Mouse (Mus musculus) forebrain, embryonic 11.5 days (tissue): ENCODE measurements at regions not wholly inside any gene's neighbourhood (a gene's known extent, or its start where the extent isn't known, plus 50 kb on each side); places are given as distances from the start of the nearest gene placed in this dataset.

Experiments
- ATAC-seq: fragments of 200-750 bp; cut with Nextera tagmentation; replicated peaks from 2 replicates; pipeline ENCODE4 v1.8.0; 2017; ENCODE audit warnings: moderate TSS enrichment; ENCODE audit not compliant: low FRiP score
- DNase-seq: peaks from one replicate; pipeline ENCODE4 v3.0.0-alpha.2; 2017; ENCODE audit warnings: low spot score
- H3K27ac ChIP-seq: fragments of 300-500 bp; sonication (generic); 2 replicates; pipeline ENCODE4 v1.5.1; 2014; ENCODE audit warnings: low read depth, low read length
- H3K27me3 ChIP-seq: fragments of 300-500 bp; sonication (generic); 2 replicates; pipeline ENCODE4 v1.6.1; 2014; ENCODE audit warnings: mild to moderate bottlenecking, low read length, mixed read lengths; ENCODE audit not compliant: control insufficient read depth, insufficient read depth
- H3K36me3 ChIP-seq: fragments of 300-500 bp; sonication (generic); 2 replicates; pipeline ENCODE4 v1.6.1; 2014; ENCODE audit warnings: mild to moderate bottlenecking, low read length, moderate library complexity, mixed read lengths; ENCODE audit not compliant: control insufficient read depth, insufficient read depth
- H3K4me1 ChIP-seq: fragments of 300-500 bp; sonication (generic); replicated peaks from 2 replicates; pipeline ENCODE4 v1.6.1; 2014; ENCODE audit warnings: low read length, mixed read lengths; ENCODE audit not compliant: control insufficient read depth, insufficient read depth
- H3K4me2 ChIP-seq: fragments of 300-500 bp; sonication (generic); 2 replicates; pipeline ENCODE4 v1.6.1; 2014; ENCODE audit warnings: low read depth, mild to moderate bottlenecking, low read length, moderate library complexity, mixed read lengths; ENCODE audit not compliant: severe bottlenecking
- H3K4me3 ChIP-seq: fragments of 300-500 bp; sonication (generic); 2 replicates; pipeline ENCODE4 v1.5.1; 2014; ENCODE audit warnings: low read depth, low read length
- H3K9ac ChIP-seq: fragments of 300-500 bp; sonication (generic); 2 replicates; pipeline ENCODE4 v1.6.1; 2014; ENCODE audit warnings: low read length
- H3K9me3 ChIP-seq: fragments of 300-500 bp; sonication (generic); 2 replicates; pipeline ENCODE4 v1.6.1; 2016; ENCODE audit warnings: low read length, mixed read lengths; ENCODE audit not compliant: control insufficient read depth
- WGBS: fragments of 180-500 bp; shearing (Covaris S2); extraction: QIAGEN DNeasy Blood & Tissue Kit; methylation state at CpG from one replicate; pipeline ENCODE4 v1.1.7; 2014; 5-methylcytosine and 5-hydroxymethylcytosine counted together

- Histone ChIP-seq H3K36me3 (no peaks in the 10 kb centered on the region), H3K9ac (no peak overlapping the region), H3K4me1 (no peaks in the 10 kb centered on the region), H3K4me3 (no peak overlapping the region), H3K27ac (no peak overlapping the region), H3K27me3 (no peaks in the 10 kb centered on the region), H3K4me2 (no peak overlapping the region), H3K9me3 (no peaks in the 10 kb centered on the region)
- 82% methylated on average over 5 of the region's 5 CpGs for WGBS
- DNase-seq: no peak
- ATAC-seq: no peak
These were observed 119.9 kb upstream of the Csl start for GRCm38 (mm10) chr10:99879362-99879761.

GRCm38 (mm10) chr10:99864711-99865110 is 105.3 kb upstream of the Csl start:
- Histone ChIP-seq H3K27me3 (no peaks in the 10 kb centered on the region), H3K27ac (no peak overlapping the region), H3K9ac (no peak overlapping the region), H3K4me1 (no peaks in the 10 kb centered on the region; the same call in 1 of the 2 replicates), H3K4me2 (no peak overlapping the region), H3K36me3 (no peaks in the 10 kb centered on the region), H3K4me3 (no peak overlapping the region), H3K9me3 (no peaks in the 10 kb centered on the region)
- WGBS: 92% methylated on average over 1 of the region's 1 CpGs
- no peak for ATAC-seq
- no peak for DNase-seq

GRCm38 (mm10) chr10:99860322-99861089 is 101.0 kb upstream of the Csl start:
- no peak for ATAC-seq
- H3K27ac ChIP-seq: no peak overlapping the region
- H3K9ac ChIP-seq: no peak overlapping the region
- H3K4me2 ChIP-seq: no peak overlapping the region
- WGBS: 50% methylated on average over 10 of the region's 10 CpGs
- H3K27me3 ChIP-seq: no peaks in the 10 kb centered on the region
- H3K4me1 ChIP-seq: no peaks in the 10 kb centered on the region; the same call in 1 of the 2 replicates
- H3K9me3 ChIP-seq: no peaks in the 10 kb centered on the region
- H3K4me3 ChIP-seq: no peak overlapping the region
- no peaks in the 10 kb centered on the region for H3K36me3 ChIP-seq
- DNase-seq: no peak

GRCm38 (mm10) chr10:99844110-99844509 is 84.7 kb upstream of the Csl start:
- H3K4me2 ChIP-seq: no peak overlapping the region
- H3K4me3 ChIP-seq: no peak overlapping the region
- ATAC-seq (no peak), DNase-seq (no peak)
- no peak overlapping the region for H3K9ac ChIP-seq
- no peak overlapping the region for H3K27ac ChIP-seq
- WGBS: 88% methylated on average over 5 of the region's 5 CpGs
- H3K36me3 ChIP-seq: no peaks in the 10 kb centered on the region
- H3K4me1 ChIP-seq: no peaks in the 10 kb centered on the region
- no peaks in the 10 kb centered on the region for H3K9me3 ChIP-seq
- H3K27me3 ChIP-seq: no peaks in the 10 kb centered on the region

- H3K4me3 ChIP-seq: no peak overlapping the region
- H3K4me2 ChIP-seq: no peak overlapping the region
- no peak overlapping the region for H3K27ac ChIP-seq
- no peaks in the 10 kb centered on the region for H3K4me1 ChIP-seq
- no peak overlapping the region for H3K9ac ChIP-seq
- DNase-seq: no peak
- H3K9me3 ChIP-seq: no peaks in the 10 kb centered on the region
- no peaks in the 10 kb centered on the region for H3K36me3 ChIP-seq
- no peaks in the 10 kb centered on the region for H3K27me3 ChIP-seq
- ATAC-seq: no peak
- WGBS: 86% methylated on average over 10 of the region's 10 CpGs
These were observed 81.8 kb upstream of the Csl start for GRCm38 (mm10) chr10:99841167-99841843.

GRCm38 (mm10) chr10:99840179-99840876 is 80.9 kb upstream of the Csl start:
- Histone ChIP-seq H3K9ac (no peak overlapping the region), H3K27ac (no peak overlapping the region), H3K4me2 (no peak overlapping the region), H3K4me1 (no peaks in the 10 kb centered on the region), H3K27me3 (no peaks in the 10 kb centered on the region), H3K4me3 (no peak overlapping the region), H3K36me3 (no peaks in the 10 kb centered on the region), H3K9me3 (no peaks in the 10 kb centered on the region)
- DNase-seq (no peak), ATAC-seq (no peak)
- 85% methylated on average over 10 of the region's 10 CpGs for WGBS

GRCm38 (mm10) chr10:99836835-99837412 is 77.5 kb upstream of the Csl start:
- Histone ChIP-seq H3K27ac (no peak overlapping the region), H3K4me1 (no peaks in the 10 kb centered on the region), H3K4me3 (no peak overlapping the region), H3K27me3 (no peaks in the 10 kb centered on the region), H3K4me2 (no peak overlapping the region), H3K9ac (no peak overlapping the region), H3K9me3 (no peaks in the 10 kb centered on the region), H3K36me3 (no peaks in the 10 kb centered on the region)
- WGBS: 74% methylated on average over 5 of the region's 5 CpGs
- ATAC-seq (no peak), DNase-seq (no peak)

GRCm38 (mm10) chr10:99834905-99835633 is 75.6 kb upstream of the Csl start:
- WGBS: 90% methylated on average over 4 of the region's 4 CpGs
- H3K4me2 ChIP-seq: no peak overlapping the region
- no peaks in the 10 kb centered on the region for H3K4me1 ChIP-seq
- no peak overlapping the region for H3K9ac ChIP-seq
- ATAC-seq: no peak
- no peaks in the 10 kb centered on the region for H3K9me3 ChIP-seq
- no peaks in the 10 kb centered on the region for H3K27me3 ChIP-seq
- no peak for DNase-seq
- H3K4me3 ChIP-seq: no peak overlapping the region
- H3K27ac ChIP-seq: no peak overlapping the region
- no peaks in the 10 kb centered on the region for H3K36me3 ChIP-seq
